Mouse (Mus musculus): ENCODE results near the gene Rplp1. TPM values are rescaled to one million over a fixed set of nuclear protein-coding genes. Genes with fewer than 3 reads are reported as not detected.

Gene Rplp1
- total RNA-seq, 2 experiments from 2014 or later, result 2,037 to 2,325 TPM

- DNase-seq (ENCODE audit: low spot score in 2 of 2), result no peak
These were observed 567 bp upstream of the Rplp1 start for GRCm38 (mm10) chr9:61914917-61915300.

- no peak for DNase-seq (ENCODE audit: low spot score in 2 of 2)
These were observed 2.8 kb downstream of the Rplp1 start for GRCm38 (mm10) chr9:61911300-61912128.

- peak in 1 of 2 experiments; percentile 40 for DNase-seq (ENCODE audit: low spot score in 2 of 2)
These were observed 3.7 kb downstream of the Rplp1 start for GRCm38 (mm10) chr9:61910526-61911256.

- DNase-seq (ENCODE audit: low spot score in 2 of 2), result no peak
These were observed 4.7 kb downstream of the Rplp1 start for GRCm38 (mm10) chr9:61909633-61910032.

GRCm38 (mm10) chr9:61908832-61909407, 5.4 kb downstream of the Rplp1 start:
- DNase-seq (ENCODE audit: low spot score in 2 of 2), result no peak

GRCm38 (mm10) chr9:61908341-61908740, 6.0 kb downstream of the Rplp1 start:
- DNase-seq (ENCODE audit: low spot score in 2 of 2), result no peak

GRCm38 (mm10) chr9:61907621-61908295, 6.6 kb downstream of the Rplp1 start:
- no peak for DNase-seq (ENCODE audit: low spot score in 2 of 2)

GRCm38 (mm10) chr9:61906912-61907311, 7.4 kb downstream of the Rplp1 start:
- DNase-seq (ENCODE audit: low spot score in 2 of 2), result no peak

- no peak for DNase-seq (ENCODE audit: low spot score in 2 of 2)
These were observed 8.8 kb downstream of the Rplp1 start for GRCm38 (mm10) chr9:61905576-61905975.

- DNase-seq (ENCODE audit: low spot score in 2 of 2), result no peak
These were observed 10.1 kb downstream of the Rplp1 start for GRCm38 (mm10) chr9:61904201-61904600.

GRCm38 (mm10) chr9:61902445-61902844, 11.9 kb downstream of the Rplp1 start:
- DNase-seq (ENCODE audit: low spot score in 2 of 2), result no peak

GRCm38 (mm10) chr9:61901574-61901973, 12.8 kb downstream of the Rplp1 start:
- DNase-seq (ENCODE audit: low spot score in 2 of 2), result no peak

- DNase-seq (ENCODE audit: low spot score in 2 of 2), result peak; percentile 60 to 69
These were observed 14.5 kb downstream of the Rplp1 start for GRCm38 (mm10) chr9:61899804-61900203.

GRCm38 (mm10) chr9:61898401-61898800, 15.9 kb downstream of the Rplp1 start:
- peak; percentile 71 to 84 for DNase-seq (ENCODE audit: low spot score in 2 of 2)

GRCm38 (mm10) chr9:61895014-61895413, 19.3 kb downstream of the Rplp1 start:
- DNase-seq (ENCODE audit: low spot score in 2 of 2), result no peak

GRCm38 (mm10) chr9:61889855-61890254, 24.5 kb downstream of the Rplp1 start:
- DNase-seq (ENCODE audit: low spot score in 2 of 2), result peak in 1 of 2 experiments; percentile 24

- DNase-seq (ENCODE audit: low spot score in 2 of 2), result no peak
These were observed 26.5 kb downstream of the Rplp1 start for GRCm38 (mm10) chr9:61887661-61888379.

GRCm38 (mm10) chr9:61885964-61886363, 28.4 kb downstream of the Rplp1 start:
- DNase-seq (ENCODE audit: low spot score in 2 of 2), result no peak

- no peak for DNase-seq (ENCODE audit: low spot score in 2 of 2)
These were observed 29.4 kb downstream of the Rplp1 start for GRCm38 (mm10) chr9:61884936-61885335.

- no peak for DNase-seq (ENCODE audit: low spot score in 2 of 2)
These were observed 30.0 kb downstream of the Rplp1 start for GRCm38 (mm10) chr9:61884375-61884774.

GRCm38 (mm10) chr9:61882179-61882578, 32.2 kb downstream of the Rplp1 start:
- no peak for DNase-seq (ENCODE audit: low spot score in 2 of 2)

Measured in gastrocnemius, postnatal 4 days (tissue).